Mouse (Mus musculus): ENCODE results near the gene Cnot8.
A peak's percentile ranks its signal among the peaks of the same experiment; 100 is the strongest.

Gene Cnot8

GRCm38 (mm10) chr11:58104351-58104791 is 418 bp downstream of the Cnot8 start:
- DNase-seq (ENCODE audit: low read depth, low spot score), result peak; percentile 87

- peak; percentile 78 for DNase-seq (ENCODE audit: low read depth, low spot score)
These were observed 3.1 kb downstream of the Cnot8 start for GRCm38 (mm10) chr11:58107009-58107408.

- DNase-seq (ENCODE audit: low read depth, low spot score), result no peak
These were observed 3.8 kb downstream of the Cnot8 start for GRCm38 (mm10) chr11:58107664-58108337.

- no peak for DNase-seq (ENCODE audit: low read depth, low spot score)
These were observed 12.6 kb downstream of the Cnot8 start for GRCm38 (mm10) chr11:58116560-58116959.

GRCm38 (mm10) chr11:58117044-58117652 is 13.2 kb downstream of the Cnot8 start:
- DNase-seq (ENCODE audit: low read depth, low spot score), result no peak

GRCm38 (mm10) chr11:58120655-58121054 is 16.7 kb downstream of the Cnot8 start:
- DNase-seq (ENCODE audit: low read depth, low spot score), result no peak

- no peak for DNase-seq (ENCODE audit: low read depth, low spot score)
These were observed 17.4 kb downstream of the Cnot8 start for GRCm38 (mm10) chr11:58121351-58121750.

- no peak for DNase-seq (ENCODE audit: low read depth, low spot score)
These were observed 19.8 kb downstream of the Cnot8 start for GRCm38 (mm10) chr11:58123711-58124110.

GRCm38 (mm10) chr11:58125021-58125420 is 21.1 kb downstream of the Cnot8 start:
- no peak for DNase-seq (ENCODE audit: low read depth, low spot score)

- no peak for DNase-seq (ENCODE audit: low read depth, low spot score)
These were observed 22.6 kb downstream of the Cnot8 start for GRCm38 (mm10) chr11:58126397-58127160.

GRCm38 (mm10) chr11:58127544-58127943 is 23.6 kb downstream of the Cnot8 start:
- no peak for DNase-seq (ENCODE audit: low read depth, low spot score)

- DNase-seq (ENCODE audit: low read depth, low spot score), result no peak
These were observed 25.4 kb downstream of the Cnot8 start for GRCm38 (mm10) chr11:58129302-58129843.

GRCm38 (mm10) chr11:58132026-58132425 is 28.1 kb downstream of the Cnot8 start:
- DNase-seq (ENCODE audit: low read depth, low spot score), result no peak

- no peak for DNase-seq (ENCODE audit: low read depth, low spot score)
These were observed 30.9 kb downstream of the Cnot8 start for GRCm38 (mm10) chr11:58134869-58135268.

- DNase-seq (ENCODE audit: low read depth, low spot score), result no peak
These were observed 31.3 kb downstream of the Cnot8 start for GRCm38 (mm10) chr11:58135296-58135695.

GRCm38 (mm10) chr11:58136677-58137076 is 32.7 kb downstream of the Cnot8 start:
- DNase-seq (ENCODE audit: low read depth, low spot score), result no peak

GRCm38 (mm10) chr11:58138821-58139220 is 34.9 kb downstream of the Cnot8 start:
- no peak for DNase-seq (ENCODE audit: low read depth, low spot score)

- no peak for DNase-seq (ENCODE audit: low read depth, low spot score)
These were observed 35.5 kb downstream of the Cnot8 start for GRCm38 (mm10) chr11:58139466-58139865.

GRCm38 (mm10) chr11:58143704-58144426 is 39.9 kb downstream of the Cnot8 start:
- no peak for DNase-seq (ENCODE audit: low read depth, low spot score)

GRCm38 (mm10) chr11:58146241-58146640 is 42.3 kb downstream of the Cnot8 start:
- no peak for DNase-seq (ENCODE audit: low read depth, low spot score)

GRCm38 (mm10) chr11:58155458-58155857 is 51.5 kb downstream of the Cnot8 start:
- no peak for DNase-seq (ENCODE audit: low read depth, low spot score)

- no peak for DNase-seq (ENCODE audit: low read depth, low spot score)
These were observed 52.9 kb downstream of the Cnot8 start for GRCm38 (mm10) chr11:58156871-58157270.

Data from R1 (cell line).